Mouse (Mus musculus): ENCODE results near the gene Fam149a.
"Not testable (repeated sequence)": the region's sequence is repeated elsewhere in the genome, so short reads cannot be mapped to it uniquely, and the experiment has no call there.

The Fam149a gene

DNA sequence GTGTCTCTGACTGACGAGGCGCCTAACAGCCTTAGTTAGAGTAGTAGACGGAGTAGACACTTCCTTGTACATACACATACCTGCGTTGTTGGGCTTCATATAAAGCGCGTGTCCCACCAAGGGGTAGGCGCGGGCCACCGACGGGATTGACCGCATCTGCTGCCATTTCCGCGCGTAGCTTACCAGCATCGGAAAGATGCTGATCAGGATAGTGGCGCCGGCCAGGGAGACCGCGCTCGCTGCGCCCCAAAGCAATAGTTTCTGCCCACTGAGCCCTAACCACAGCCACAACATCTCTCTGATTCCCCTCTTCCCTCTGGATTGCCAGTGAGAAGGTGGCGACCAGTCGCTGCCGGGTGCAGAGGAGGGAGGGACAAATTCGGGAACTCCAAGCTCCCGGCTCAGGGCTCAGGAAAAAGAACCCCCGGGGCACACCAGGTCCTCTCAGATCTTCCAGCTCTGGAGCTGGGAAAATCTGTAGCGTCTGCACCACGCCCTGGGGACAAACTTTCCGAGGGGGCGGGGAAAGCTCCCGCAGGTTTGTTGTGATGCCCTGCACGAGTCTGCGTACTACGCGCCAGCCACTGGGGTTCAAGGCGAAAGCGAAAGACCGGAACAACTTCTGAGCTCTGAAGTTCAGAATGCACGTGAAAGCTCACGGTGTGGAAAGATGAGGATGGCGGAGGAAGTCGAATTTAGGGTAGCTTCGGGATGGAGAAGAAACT lies 49.2 kb downstream of the Fam149a start, which contains the start of gene Cyp4v3:
Cyp4v3 (minus strand) TSS at position 532 of the 725 bp plus-strand sequence.
- peak; percentile 25 to 37 for DNase-seq (ENCODE audit: low spot score in 2 of 2)

DNA sequence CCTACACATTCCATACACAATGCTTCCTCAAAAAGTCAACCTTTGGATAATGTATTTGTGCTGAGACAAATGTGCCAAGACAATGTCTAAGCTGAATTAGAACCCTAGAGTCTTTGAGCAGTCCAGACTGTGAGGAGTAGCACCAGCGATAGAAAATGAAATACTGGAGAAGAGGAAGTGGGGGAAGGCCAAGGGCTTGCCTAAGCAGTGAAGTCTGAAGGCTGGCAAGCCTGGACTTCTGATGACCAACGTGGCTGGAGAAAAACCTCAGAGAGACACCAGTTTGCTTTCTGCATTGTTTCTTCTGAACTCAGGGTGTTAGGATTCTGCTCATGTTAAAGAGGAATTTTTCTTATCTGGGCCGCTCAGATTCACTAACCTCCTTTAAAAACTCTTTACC lies 51.2 kb downstream of the Fam149a start:
- no peak for DNase-seq (ENCODE audit: low spot score in 2 of 2)

DNA sequence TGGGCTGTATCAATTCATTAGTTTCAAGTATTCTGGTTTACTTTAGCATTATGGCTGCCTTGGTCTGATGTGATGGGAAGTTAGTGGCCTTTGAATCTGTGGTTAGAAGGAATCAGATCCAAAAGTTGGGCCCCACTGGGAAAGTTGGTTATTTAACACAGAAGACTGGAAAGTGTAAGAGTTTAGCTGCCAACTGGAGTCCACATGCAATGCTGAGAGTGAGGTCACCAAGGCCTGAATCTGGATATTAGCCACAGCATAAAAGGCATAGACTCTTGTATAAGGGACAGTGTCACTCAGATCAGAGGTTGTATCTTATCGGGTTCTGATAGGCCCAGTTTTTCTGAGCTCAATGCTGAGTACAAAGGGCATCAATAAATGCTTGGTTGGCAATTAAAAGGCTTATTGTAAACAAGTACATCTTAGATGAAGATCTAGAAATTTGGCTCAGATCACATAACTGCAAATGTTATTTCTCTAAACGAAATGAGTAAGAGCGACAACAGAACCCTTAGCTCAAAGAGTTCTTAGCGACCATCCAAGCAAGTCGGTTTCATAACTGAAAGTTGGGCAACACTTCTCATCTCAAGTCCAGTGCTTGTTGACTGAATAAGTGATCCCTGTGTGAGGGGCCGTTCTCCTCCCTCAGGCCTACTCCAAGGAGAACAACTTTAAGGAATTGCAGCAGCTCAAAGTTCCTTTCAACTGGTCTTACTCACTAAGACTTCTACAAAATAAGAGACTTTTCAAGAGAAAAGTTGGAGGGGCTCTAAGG lies 52.7 kb downstream of the Fam149a start:
- no peak for DNase-seq (ENCODE audit: low spot score in 2 of 2)

DNA sequence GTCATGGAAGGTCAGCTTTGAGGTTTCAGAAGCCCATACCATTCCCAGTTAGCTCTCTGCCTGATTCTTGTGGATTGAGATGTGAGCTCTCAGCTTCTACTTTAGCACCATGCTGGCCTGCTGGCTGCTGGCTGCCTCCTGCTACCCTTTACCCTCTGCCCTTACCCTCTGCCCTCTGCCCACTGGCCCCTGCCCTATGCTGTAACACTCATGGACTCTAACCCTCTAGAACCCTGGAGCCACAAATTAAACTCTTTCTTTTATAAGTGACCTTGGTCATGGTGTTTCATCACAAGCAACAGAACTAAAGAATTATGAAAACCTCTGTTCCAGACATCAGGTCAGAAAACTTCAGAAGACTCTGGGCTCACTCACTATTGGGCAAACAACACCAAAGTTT lies 55.0 kb downstream of the Fam149a start:
- not testable (repeated sequence) for DNase-seq (ENCODE audit: low spot score in 2 of 2)

DNA sequence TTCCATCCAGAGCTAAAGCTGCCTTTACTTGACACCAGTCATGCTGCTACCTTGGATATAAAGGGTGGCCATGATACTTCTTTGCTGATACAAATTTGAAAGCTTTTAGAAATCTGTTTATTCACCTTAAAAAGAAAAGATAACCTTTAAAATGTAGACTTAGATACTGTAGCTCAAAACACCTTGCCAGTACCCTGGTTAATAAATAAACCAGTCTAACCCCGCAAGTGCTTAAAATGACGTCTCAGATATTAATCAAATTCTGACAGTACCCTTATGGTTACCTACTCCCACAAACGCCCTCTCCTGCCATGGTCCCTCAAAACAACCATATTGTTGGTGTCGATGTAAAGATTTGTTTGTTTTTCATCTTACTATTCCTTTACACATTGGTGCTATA lies 57.9 kb downstream of the Fam149a start:
- no peak for DNase-seq (ENCODE audit: low spot score in 2 of 2)

DNA sequence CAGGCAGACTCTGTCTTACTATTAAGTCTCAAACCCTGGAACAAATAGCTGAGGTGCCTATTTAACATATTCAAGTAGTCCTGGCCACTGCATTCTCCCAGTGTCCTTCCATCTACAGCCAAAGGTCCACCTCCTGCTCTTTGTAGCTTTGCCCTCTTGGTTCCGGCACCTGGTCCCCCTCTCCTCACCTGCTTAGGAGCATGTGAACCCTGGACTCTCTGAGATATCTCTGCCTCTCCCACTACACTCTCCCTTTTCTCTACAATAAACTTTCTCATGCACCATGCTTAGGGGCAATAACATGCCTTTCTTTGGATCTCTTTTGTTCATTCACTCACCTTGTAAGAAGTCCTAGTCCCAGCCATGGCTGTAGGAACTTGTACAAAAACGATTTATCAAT lies 60.7 kb downstream of the Fam149a start:
- no peak for DNase-seq (ENCODE audit: low spot score in 2 of 2)

DNA sequence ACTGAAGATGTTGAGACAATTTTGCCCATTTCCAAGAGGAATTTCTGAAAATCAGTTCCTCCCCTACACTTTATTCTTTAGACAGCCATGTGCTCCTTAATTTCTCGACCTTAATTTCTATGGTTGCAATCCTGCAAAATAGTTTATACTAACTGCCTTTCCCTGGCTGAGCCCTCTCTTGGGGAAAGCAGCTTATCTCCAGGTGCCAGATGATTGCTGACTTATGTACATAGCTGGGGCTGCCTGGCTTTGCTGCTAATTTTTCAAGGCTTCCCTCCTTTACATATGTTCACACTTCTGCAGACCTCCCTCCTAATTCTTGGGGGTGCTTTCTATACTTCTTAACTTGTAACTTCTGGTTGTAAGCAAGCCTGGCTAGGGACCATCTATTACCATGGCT lies 61.2 kb downstream of the Fam149a start:
- no peak for DNase-seq (ENCODE audit: low spot score in 2 of 2)

DNA sequence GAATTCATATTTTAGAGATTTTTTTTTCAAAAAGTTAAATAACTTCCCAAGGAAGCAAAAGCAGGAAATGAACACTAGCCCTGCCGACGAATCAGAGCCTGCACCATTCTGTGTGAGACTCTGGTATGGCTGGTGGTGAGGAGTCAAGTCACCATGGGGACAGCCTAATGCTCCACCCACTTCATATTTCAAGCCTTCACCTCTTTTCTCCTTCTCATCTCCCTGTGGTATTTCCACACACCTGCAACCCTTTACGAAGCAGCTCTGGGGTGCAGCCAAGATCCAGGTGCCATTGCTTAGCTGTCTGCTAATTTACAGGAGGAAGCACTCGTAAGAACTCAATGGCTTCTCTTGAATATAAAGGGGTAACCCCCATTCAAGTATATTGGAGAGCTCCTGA lies 71.1 kb downstream of the Fam149a start:
- DNase-seq (ENCODE audit: low spot score in 2 of 2) = no peak

DNA sequence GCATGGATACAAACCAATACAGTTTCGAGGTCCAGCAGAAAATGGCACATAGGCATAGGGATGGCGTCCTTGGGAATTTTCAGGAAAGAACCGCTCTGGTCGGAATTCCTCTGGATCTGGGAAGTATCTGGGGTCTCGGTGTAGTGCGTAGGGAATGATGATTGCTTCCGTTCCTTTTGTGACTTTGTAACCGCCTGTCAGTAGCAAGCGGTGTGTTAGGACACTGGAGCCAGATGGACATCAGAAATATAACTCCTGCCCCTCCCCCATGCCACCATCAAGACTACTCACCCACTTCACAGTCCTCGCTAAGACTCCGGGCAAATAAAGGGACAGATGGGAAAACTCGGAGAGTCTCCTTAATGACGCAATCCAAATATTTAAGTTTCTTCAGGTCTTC lies 73.7 kb downstream of the Fam149a start, which contains the start of gene Gm45753:
Gm45753 (minus strand) TSS at position 101 of the 400 bp plus-strand sequence.
- no peak for DNase-seq (ENCODE audit: low spot score in 2 of 2)

DNA sequence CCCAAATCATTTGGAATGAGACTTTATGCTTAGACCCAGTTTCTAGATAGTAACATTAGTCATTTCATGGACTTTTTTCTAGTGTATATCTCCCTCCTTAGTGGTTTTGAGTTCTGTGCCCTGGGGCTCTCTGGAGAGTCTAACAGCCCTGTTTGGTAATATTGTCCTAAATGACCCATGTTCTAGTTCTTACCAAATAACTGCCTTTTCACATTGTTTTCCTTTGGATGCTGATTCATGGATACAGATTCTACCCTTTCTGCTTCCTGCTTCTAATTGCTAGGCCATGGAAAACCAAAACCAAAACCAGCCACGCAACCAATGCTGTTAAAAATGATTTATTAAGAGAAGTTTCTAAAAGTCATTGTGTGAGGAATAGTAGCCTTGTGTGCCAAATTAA lies 76.6 kb downstream of the Fam149a start:
- no peak for DNase-seq (ENCODE audit: low spot score in 2 of 2)

DNA sequence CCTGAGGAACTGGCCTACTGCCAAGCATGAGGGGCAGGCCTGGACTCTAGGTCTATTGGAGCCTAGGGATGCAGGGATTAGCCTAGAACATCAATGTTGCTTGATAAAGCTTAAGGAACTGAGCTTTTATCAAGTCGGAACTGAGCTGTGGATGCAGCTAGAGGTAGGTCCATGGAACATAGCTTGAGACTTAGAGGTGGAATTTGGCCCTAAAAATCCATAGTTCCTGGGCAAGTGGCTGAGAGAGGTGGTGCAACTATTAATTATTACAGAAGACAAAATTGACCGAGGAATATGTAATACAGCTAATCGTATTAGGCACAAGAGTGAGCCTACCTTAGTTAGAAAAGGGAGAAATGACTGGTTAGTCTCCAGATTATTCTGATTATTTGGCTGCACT lies 77.7 kb downstream of the Fam149a start:
- DNase-seq (ENCODE audit: low spot score in 2 of 2) = no peak

DNA sequence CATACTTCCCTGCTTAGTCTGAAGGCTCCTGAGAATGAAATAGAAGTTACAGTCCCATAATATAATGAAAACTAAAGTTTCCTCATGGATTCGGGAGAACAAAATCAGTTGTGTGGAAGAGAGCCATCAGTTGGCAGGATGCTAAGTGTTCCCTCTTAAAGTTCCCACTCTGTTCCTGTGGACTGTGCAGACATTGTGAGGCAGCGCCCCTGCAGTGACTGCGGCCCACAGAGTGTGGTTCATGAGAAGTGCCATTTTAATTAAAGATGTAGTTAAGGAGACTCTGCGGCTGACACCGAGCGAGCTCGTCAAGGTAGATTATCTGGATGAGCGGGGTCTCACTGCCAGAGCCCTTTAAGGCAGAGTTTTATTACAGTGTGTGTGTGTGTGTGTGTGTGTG lies 79.7 kb downstream of the Fam149a start:
- no peak for DNase-seq (ENCODE audit: low spot score in 2 of 2)

DNA sequence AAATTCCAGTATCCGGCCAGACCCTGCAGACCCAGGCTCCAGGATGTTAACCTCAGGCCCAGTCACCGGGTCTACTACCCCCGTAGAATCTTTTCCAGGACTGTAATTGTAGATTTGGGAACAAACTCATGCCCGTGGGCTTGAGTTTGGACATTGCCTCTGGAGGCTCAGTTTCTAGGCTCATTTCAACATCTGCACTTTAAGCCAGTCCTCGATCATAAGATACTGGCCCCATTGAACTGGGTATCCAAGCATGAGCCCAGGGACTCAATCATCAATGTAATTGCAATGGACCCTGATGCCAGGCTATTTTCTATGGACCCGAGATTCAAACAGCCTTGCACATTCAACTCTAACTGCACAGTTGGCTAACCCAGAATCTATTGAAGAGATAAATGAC lies 86.8 kb downstream of the Fam149a start:
- DNase-seq (ENCODE audit: low spot score in 2 of 2) = no peak

DNA sequence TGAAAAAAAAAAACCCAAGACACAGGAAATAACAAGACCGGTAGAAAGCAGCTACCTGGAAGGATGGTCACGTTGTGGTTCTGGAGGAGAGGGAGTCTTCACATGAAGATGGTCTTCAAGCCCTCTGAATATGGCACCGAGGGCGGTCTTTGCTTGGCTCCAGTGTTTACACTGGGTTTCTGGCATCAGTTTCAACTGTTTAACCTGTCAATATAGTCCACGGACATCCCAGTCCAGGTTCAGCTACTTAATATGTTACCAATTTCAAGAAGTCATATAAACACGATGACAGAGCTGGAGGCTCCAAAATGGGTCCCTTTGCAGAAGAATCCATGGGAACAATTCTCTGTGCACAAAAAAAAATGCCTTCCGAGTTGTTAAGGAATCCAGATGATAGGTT lies 87.4 kb downstream of the Fam149a start, which contains the start of gene Klkb1:
Klkb1 (minus strand) TSS at position 173 of the 400 bp plus-strand sequence.
- DNase-seq (ENCODE audit: low spot score in 2 of 2) = no peak

DNA sequence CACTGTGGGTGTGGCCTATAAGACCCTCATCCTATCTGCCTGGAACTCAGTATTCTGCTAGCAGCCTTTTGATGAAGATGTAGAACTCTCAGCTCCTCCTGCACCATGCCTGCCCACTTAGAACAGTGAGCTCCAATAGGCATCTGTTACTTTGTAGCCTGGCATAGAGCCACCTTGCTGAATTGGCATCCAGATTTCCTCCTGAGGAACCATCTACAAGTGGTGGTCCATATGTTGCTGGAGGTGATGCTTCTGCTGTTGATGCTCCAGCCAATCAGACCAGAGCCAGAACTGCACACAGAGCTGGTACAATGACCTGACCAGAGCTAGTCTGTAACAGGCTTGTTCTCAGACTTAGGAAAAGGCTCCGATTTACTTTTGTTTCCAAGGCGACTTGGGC lies 90.3 kb downstream of the Fam149a start:
- DNase-seq (ENCODE audit: low spot score in 2 of 2) = no peak
